Mouse (Mus musculus) liver, embryonic 11.5 days (tissue): Measurements from ENCODE around the gene Pelo. TPM values are rescaled to one million over a fixed set of nuclear protein-coding genes. Genes with fewer than 3 reads are reported as not detected.

Source experiments
- polyA plus RNA-seq: library from polyadenylated mRNA; unstranded; fragments of >200 nt; fragmentation: Nextera tagmentation; extraction: Ambion mirVana; gene quantifications from 2 replicates; pipeline ENCODE4 v1.2.1, GENCODE M21; 2014

Pelo gene
- polyA plus RNA-seq, 1 experiment from 2014 or later: 10.9 TPM

Other genes with a start within 250 kb of the Pelo start
- 1.3 TPM in 2 replicates for gene Itga2, start 158.1 kb downstream of the Pelo start, polyA plus RNA-seq
- gene Gm49395, start 11.7 kb upstream of the Pelo start, polyA plus RNA-seq: 2.0 and 3.7 TPM in 2 replicates
- gene Itga1, start 11.8 kb upstream of the Pelo start, polyA plus RNA-seq: 3.9 and 4.3 TPM in 2 replicates